Mouse (Mus musculus) heart, embryonic 15.5 days (tissue): ENCODE data around the gene Trpm3. TPM values are rescaled to one million over a fixed set of nuclear protein-coding genes. Genes with fewer than 3 reads are reported as not detected.

Experiments
- ATAC-seq: fragments of 200-750 bp; cut with Nextera tagmentation; replicated peaks from 2 replicates; pipeline ENCODE4 v1.8.0; 2017; ENCODE audit warnings: low read depth, moderate TSS enrichment; ENCODE audit not compliant: insufficient number of reproducible peaks, insufficient read depth, low FRiP score
- H3K27ac ChIP-seq: fragments of 300-500 bp; sonication (generic); 2 replicates; pipeline ENCODE4 v1.5.1; 2015; ENCODE audit warnings: mild to moderate bottlenecking, inconsistent platforms
- H3K27me3 ChIP-seq: fragments of 300-500 bp; sonication (generic); 2 replicates; pipeline ENCODE4 v1.6.1; 2015; ENCODE audit warnings: inconsistent platforms
- H3K36me3 ChIP-seq: fragments of 300-500 bp; sonication (generic); 2 replicates; pipeline ENCODE4 v1.6.1; 2015; ENCODE audit warnings: mild to moderate bottlenecking, inconsistent platforms
- H3K4me1 ChIP-seq: fragments of 300-500 bp; sonication (generic); replicated peaks from 2 replicates; pipeline ENCODE4 v1.6.1; 2015; ENCODE audit warnings: inconsistent platforms
- H3K4me2 ChIP-seq: fragments of 300-500 bp; sonication (generic); 2 replicates; pipeline ENCODE4 v1.6.1; 2015; ENCODE audit warnings: inconsistent platforms, mild to moderate bottlenecking, moderate library complexity
- H3K4me3 ChIP-seq: fragments of 300-500 bp; sonication (generic); 2 replicates; pipeline ENCODE4 v1.5.1; 2015; ENCODE audit warnings: mild to moderate bottlenecking, inconsistent platforms
- H3K9ac ChIP-seq: fragments of 300-500 bp; sonication (generic); 2 replicates; pipeline ENCODE4 v1.6.1; 2015; ENCODE audit warnings: mild to moderate bottlenecking, inconsistent platforms
- H3K9me3 ChIP-seq: fragments of 300-500 bp; sonication (generic); replicated peaks from 2 replicates; pipeline ENCODE4 v1.6.1; 2016; ENCODE audit warnings: inconsistent platforms
- WGBS: fragments of 180-500 bp; shearing (Covaris S2); methylation state at CpG from one replicate; pipeline ENCODE4 v1.1.7; 2015; ENCODE audit warnings: mixed read lengths; 5-methylcytosine and 5-hydroxymethylcytosine counted together
- polyA plus RNA-seq: library from polyadenylated mRNA; unstranded; fragments of >200 nt; fragmentation: Nextera tagmentation; extraction: Ambion mirVana; gene quantifications from 2 replicates; pipeline ENCODE4 v1.2.1, GENCODE M21; 2015

Trpm3 gene
- polyA plus RNA-seq, 1 experiment from 2014 or later, result 0.55 TPM

DNA sequence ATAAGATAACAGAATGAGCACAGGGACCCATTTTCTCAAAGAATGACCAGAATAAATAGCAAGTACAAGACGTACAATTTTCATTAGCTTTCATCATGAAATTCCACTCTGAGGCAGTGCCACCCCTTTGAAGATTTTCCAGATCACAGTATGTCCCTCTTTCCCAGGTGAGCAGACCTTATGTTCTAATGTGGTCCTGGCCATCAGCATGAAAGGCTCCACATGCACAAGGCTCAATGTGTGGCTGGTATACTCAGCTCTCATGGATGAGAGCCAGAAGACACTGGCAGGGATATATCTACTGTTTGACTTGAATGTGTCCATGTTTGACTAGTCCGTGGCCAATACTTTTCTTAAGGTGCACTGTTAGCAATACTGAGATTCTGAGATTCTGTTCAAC, 298.4 kb downstream of the Trpm3 start:
- no peak for ATAC-seq
- Histone ChIP-seq H3K27ac (no peak overlapping the region), H3K4me3 (no peak overlapping the region), H3K4me2 (no peak overlapping the region), H3K9me3 (no peaks in the 10 kb centered on the region), H3K4me1 (no peaks in the 10 kb centered on the region), H3K9ac (no peak overlapping the region), H3K36me3 (no peaks in the 10 kb centered on the region), H3K27me3 (no peaks in the 10 kb centered on the region)
- WGBS, result 79% methylated on average over 2 of the region's 2 CpGs

DNA sequence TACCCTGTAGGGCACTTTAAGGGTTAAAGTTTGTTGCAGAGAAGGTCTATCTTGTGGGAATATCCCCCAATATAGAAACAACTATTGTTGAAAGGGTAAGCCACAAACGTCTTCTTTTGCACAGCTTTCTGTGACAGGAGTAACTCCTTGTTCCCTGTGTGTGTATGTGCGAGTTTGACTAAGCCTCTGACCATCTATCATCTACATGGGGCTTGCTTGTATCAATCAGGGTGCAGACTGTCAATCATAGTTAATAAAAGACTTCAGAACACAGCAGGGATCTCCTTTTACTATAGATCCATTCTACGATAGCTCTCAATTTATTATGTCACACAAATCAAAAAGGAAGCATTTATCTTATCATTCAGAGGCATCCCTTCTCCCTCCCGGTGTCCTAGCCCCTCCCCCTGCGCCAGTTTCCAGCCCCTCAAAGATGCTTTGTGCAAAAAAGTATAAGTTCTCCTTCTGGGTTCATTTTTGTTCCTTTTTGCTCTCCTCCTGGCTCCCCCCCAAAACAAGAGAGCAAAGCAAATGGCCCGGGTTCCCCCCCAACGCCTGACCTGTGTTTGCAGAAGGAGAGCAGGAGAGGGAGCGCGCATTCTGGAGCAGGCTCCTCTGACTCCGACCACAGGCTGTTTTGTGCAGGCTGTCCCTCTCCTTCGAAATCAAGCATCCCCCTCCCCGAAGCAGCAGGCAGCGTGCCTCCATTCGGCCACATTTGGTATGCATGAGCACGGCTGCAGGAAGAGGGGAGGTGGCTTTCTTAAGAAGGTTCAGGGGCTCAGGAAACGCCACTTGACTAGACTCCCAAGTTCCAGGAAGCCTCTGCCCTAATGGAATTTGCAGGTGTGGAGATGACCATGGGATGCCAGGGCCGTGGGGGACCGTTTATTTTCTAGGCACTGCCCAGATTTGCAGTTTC, 308.8 kb downstream of the Trpm3 start:
- H3K27ac ChIP-seq, result no peak overlapping the region
- H3K36me3 ChIP-seq, result no peaks in the 10 kb centered on the region
- peaks cover 9% of the 10 kb centered on the region for H3K4me1 ChIP-seq
- no peaks in the 10 kb centered on the region for H3K27me3 ChIP-seq
- no peaks in the 10 kb centered on the region for H3K9me3 ChIP-seq
- H3K4me2 ChIP-seq, result peak overlapping the region; percentile 70
- 0 out of 2 replicates have a peak, but pooled peaks have one; percentile 35 for ATAC-seq
- peak overlapping the region; percentile 21; the same call in 1 of the 2 replicates for H3K9ac ChIP-seq
- WGBS, result 6% methylated on average over 18 of the region's 18 CpGs
- H3K4me3 ChIP-seq, result peak overlapping the region; percentile 42

DNA sequence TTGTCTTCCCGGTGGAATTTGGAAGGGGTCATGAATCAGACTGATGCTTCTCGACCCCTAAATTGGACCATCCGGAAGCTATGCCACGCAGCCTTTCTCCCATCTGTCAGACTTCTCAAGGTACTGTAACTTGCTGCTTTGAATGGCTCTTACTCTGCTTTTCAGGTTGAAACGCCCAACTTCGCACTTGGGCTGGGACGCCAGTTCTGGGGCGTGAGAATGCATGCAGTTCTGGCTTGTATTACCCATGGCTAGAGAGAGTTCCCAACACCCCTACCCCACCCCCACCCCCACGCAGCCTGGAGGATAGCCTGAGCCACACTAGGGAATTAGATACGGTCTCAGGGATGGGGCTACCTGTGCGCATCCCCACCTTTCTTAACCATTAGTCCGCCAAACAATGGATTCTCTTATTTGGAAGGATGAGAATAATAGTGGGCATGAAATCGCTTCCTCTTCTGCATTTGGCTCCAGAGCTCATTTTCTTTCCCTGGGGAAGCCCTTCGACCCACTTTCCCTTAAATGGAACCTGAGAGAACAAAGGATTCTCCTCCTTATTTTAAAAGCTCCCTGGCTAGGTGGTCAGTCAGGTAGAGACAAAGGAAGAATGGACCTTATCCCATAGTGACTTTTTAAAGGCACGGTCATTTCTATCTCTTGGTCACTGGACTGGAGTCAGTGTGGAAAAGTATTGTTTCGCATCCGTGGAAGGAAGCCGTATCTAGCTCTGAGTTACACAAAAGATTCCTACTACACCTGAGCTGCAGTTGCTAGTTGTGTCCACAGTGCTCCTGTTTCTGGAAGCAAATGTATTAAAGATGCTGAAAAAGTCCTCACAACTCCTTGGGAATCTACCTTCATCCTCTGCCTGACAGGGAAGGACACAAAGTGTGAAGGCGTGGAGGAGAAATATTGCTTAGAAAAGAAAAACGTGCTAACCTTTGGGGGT, 309.8 kb downstream of the Trpm3 start:
- Histone ChIP-seq H3K36me3 (no peaks in the 10 kb centered on the region), H3K4me1 (peaks cover 9% of the 10 kb centered on the region), H3K9ac (peak overlapping the region; percentile 21; the same call in 1 of the 2 replicates), H3K9me3 (no peaks in the 10 kb centered on the region), H3K27me3 (no peaks in the 10 kb centered on the region), H3K4me3 (peak overlapping the region; percentile 42), H3K27ac (no peak overlapping the region), H3K4me2 (peak overlapping the region; percentile 70)
- WGBS, result 36% methylated on average over 20 of the region's 20 CpGs
- ATAC-seq, result no peak

DNA sequence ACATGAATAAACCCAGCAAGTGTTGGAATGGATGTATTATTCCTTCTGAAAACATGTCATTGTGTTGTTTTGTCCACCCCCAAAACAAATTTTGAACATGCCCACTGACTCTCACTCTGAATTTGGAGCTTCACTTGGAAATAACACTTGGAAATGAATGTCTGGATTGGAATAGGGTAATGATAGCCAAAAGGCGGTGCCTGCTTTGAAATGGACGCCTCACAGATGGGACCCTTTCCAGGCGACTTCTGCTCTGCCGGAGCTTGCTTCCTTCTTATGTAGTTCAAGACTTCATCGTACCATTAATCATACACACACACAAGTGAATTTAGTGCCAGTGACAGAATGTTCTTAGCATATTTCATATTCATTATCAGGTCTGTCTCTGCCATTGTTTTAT, 312.4 kb downstream of the Trpm3 start:
- H3K36me3 ChIP-seq, result no peaks in the 10 kb centered on the region
- no peak overlapping the region for H3K4me2 ChIP-seq
- no peaks in the 10 kb centered on the region for H3K27me3 ChIP-seq
- no peak overlapping the region for H3K27ac ChIP-seq
- H3K9ac ChIP-seq, result no peak overlapping the region
- no peak for ATAC-seq
- H3K9me3 ChIP-seq, result no peaks in the 10 kb centered on the region
- WGBS, result 71% methylated on average over 5 of the region's 5 CpGs
- no peak overlapping the region for H3K4me3 ChIP-seq
- H3K4me1 ChIP-seq, result peaks cover 9% of the 10 kb centered on the region

DNA sequence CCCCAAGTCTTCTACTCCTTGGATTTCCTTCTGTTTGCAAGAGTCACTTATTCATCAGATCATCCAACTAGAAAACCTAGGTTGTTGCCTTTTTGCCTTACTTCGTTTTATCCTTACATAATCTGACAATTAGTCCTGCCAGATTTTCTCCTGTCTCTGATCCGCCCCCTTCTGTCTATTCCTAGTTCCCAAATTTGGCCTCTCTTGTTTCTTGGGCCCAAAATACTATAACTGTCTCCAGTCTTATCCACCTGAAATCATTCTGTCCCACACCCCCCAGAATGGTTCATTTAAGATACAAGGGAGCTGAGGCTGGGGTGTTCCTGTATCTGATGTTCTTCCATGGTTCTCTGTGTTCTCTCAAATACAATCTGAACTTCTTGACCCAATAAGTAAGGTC, 318.1 kb downstream of the Trpm3 start:
- Histone ChIP-seq H3K27me3 (no peaks in the 10 kb centered on the region), H3K4me2 (no peak overlapping the region), H3K9ac (no peak overlapping the region), H3K27ac (no peak overlapping the region), H3K4me1 (no peaks in the 10 kb centered on the region), H3K9me3 (no peaks in the 10 kb centered on the region), H3K36me3 (no peaks in the 10 kb centered on the region), H3K4me3 (no peak overlapping the region)
- WGBS, result 75% methylated on average over 2 of the region's 2 CpGs
- ATAC-seq, result no peak

DNA sequence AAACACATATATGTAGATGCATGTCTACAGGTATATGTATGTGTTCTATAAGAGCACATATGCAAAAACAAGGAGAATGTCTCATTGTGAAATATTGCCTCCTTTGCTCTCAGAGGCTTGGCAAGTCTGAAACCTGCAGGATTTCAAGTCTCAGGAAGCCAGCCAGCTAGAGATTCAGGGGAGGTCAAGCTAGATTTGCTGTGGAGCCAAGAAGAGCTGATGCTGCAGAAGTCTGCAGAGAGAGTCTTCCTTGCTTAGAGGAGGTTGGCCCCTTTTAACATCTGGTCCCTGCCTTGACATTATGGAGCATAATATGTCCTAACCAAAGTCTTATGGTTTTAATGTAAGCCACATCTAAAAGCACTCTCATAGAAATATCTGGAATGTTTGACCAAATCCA, 323.2 kb downstream of the Trpm3 start:
- Histone ChIP-seq H3K4me3 (no peak overlapping the region), H3K27me3 (no peaks in the 10 kb centered on the region), H3K4me1 (no peaks in the 10 kb centered on the region), H3K27ac (no peak overlapping the region), H3K36me3 (no peaks in the 10 kb centered on the region), H3K4me2 (no peak overlapping the region), H3K9me3 (no peaks in the 10 kb centered on the region), H3K9ac (no peak overlapping the region)
- ATAC-seq, result no peak

DNA sequence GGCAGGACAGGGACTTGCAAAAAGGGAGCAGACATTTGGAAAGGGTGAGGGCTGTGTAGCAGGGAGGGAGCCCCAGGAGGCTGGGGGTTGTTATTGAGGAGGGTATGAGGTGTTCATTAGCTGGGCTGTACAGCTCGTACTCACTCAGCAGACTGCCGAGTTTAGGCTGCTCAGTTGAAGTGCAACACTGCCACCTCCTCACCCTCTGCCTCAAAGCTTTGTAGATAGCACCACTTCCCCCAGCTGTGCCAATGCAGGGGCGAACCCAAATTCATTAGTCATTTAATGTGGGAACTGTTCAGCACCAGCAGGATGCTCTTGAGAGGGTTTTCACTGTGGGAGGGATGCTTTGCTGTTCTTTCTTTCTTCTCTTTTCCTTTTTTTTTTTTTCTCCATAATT, 324.7 kb downstream of the Trpm3 start:
- Histone ChIP-seq H3K4me3 (no peak overlapping the region), H3K27me3 (no peaks in the 10 kb centered on the region), H3K27ac (no peak overlapping the region), H3K9ac (no peak overlapping the region), H3K9me3 (no peaks in the 10 kb centered on the region), H3K36me3 (no peaks in the 10 kb centered on the region), H3K4me2 (no peak overlapping the region), H3K4me1 (no peaks in the 10 kb centered on the region)
- ATAC-seq, result no peak
- WGBS, result 53% methylated on average over 3 of the region's 3 CpGs

DNA sequence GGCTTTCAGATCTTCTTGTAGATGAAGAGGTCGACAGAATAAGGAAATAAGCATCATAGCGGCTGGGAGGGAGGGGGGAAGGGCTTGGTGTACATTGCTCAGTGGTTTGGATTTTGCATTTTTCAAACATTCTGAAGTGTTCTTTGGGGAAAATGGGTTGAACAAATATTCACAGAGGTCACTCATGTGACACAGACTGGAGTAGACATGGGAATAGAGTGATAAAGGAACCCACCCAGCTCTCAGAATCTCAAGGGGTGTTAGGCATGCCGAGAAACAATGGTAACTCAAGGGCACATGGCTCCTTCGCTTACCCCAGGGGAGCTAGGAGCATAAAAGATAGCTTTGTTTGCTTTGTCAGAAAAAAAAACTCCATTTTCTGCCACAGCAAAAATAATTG, 330.8 kb downstream of the Trpm3 start:
- WGBS, result 70% methylated on average over 4 of the region's 4 CpGs
- no peaks in the 10 kb centered on the region for H3K36me3 ChIP-seq
- no peak overlapping the region for H3K4me3 ChIP-seq
- ATAC-seq, result no peak
- H3K4me2 ChIP-seq, result no peak overlapping the region
- no peaks in the 10 kb centered on the region for H3K4me1 ChIP-seq
- H3K9ac ChIP-seq, result no peak overlapping the region
- no peaks in the 10 kb centered on the region for H3K9me3 ChIP-seq
- no peak overlapping the region for H3K27ac ChIP-seq
- no peaks in the 10 kb centered on the region for H3K27me3 ChIP-seq

DNA sequence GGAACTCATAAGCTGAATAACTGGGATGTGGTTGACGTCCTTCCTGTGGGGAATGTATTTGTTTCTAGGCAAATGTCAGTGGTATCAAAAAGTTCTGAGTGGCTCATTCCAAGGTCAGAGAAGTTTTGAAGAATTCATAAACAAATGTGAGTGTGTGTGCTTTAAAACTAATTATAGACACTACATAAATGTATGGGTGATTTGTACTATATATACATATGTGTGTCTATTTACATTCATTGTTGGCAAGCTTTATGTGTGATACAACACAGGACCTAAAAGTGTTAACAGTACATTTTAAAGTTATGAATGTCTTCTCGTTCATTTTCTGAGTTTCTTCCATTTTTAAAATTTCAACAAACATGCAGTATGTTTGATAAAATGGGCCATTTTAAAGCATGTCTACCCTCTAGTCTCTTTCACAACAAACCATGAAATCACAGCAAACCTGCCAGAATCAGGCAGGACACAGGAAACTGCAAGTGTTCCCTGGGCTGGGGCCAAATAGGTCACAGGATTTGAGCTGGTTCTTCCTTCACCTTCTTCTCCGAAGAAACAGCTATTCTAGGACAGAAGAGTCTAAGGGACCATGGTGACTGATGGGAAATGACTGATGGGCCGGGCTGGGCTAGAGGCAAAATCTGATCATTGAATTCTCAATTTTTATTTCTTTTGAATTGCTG, 334.3 kb downstream of the Trpm3 start:
- Histone ChIP-seq H3K27me3 (no peaks in the 10 kb centered on the region), H3K4me1 (no peaks in the 10 kb centered on the region), H3K4me2 (no peak overlapping the region), H3K36me3 (no peaks in the 10 kb centered on the region), H3K9ac (no peak overlapping the region), H3K4me3 (no peak overlapping the region), H3K27ac (no peak overlapping the region), H3K9me3 (no peaks in the 10 kb centered on the region)
- 65% methylated on average over 4 of the region's 4 CpGs for WGBS
- no peak for ATAC-seq

DNA sequence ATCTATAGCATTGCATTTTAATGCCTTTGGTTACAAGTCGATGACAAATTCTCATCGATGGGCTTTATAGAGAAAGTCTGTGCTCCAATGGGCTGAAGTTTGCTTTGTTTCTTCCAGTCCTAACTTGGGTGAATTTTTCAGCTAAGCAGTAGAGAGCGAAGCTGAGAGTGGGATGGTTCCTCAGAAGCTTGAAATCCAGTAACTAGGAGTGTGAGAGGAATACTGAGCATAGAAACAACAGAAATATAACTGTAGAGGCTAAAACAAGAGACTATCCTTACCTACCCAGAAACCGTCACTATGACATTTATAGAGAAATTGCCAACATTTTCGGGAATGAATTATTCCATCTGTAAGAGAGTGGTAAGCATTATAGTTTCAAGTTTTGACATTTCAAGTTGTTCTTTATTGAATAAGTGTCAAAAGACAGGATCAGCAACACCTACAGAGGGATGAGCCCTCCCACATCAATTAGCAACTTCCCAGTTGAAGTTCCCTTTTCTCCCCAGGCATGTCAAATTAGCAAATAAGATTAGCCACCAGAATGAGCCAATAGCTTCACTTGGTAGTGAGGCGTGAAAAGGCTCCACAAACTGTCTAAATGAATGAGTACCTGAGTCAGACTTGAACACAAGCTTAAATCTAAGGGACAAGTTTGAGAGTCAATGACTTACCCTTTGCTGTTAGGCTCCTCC, 339.6 kb downstream of the Trpm3 start:
- 81% methylated on average over 6 of the region's 6 CpGs for WGBS
- Histone ChIP-seq H3K27ac (no peak overlapping the region), H3K4me1 (no peaks in the 10 kb centered on the region), H3K9ac (no peak overlapping the region), H3K36me3 (no peaks in the 10 kb centered on the region), H3K4me2 (no peak overlapping the region), H3K27me3 (no peaks in the 10 kb centered on the region), H3K4me3 (no peak overlapping the region), H3K9me3 (no peaks in the 10 kb centered on the region)
- ATAC-seq, result no peak
